21 mouse cellular contexts compared by ENCODE assay signal in the genomic region with DNA sequence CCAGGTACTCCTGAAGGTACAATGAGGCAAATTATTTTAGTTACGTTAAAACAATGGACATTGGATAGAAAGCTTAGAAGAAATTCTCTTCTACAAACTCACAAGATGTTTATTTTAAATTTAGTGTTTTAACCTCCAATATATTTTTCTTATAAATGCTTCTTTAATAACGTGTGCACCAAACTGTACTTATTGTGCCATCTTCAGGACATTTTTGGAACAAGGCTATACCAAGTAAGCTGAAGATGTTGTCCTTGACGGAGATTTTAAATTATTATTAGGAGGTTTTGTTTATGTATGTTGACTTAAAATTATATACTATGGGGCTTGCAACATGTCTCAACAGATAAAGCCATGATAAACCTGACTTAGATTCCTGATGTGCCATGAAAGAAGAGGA.
DNase-seq lines count a peak whose midpoint lies in the region; ATAC-seq and TF ChIP-seq lines count a peak whose summit lies in the region.
"Had no signal": no experiment of that assay in that cellular context is flagged by ENCODE, and none has a peak within 500 bp of the region (broad histone marks: within the 10 kb centered on the region; RNA-seq: fewer than 3 reads in every experiment).

No protein-coding gene starts in this region.

- H3K9ac ChIP-seq in hindbrain, postnatal 0 days (replicated peaks; ENCODE audit: low read length) = no peak overlapping the region
- H3K9ac ChIP-seq in hindbrain, embryonic 11.5 days (ENCODE audit: low read depth, low read length) = no peak overlapping the region
- H3K9ac ChIP-seq in lung, embryonic 14.5 days = no peak overlapping the region
- H3K9ac ChIP-seq: forebrain, embryonic 12.5 days; limb, embryonic 15.5 days; liver, embryonic 14.5 days; neural tube, embryonic 12.5 days had no signal

- no peak overlapping the region for H3K4me2 ChIP-seq in hindbrain, postnatal 0 days (ENCODE audit: low read depth, low read length)
- H3K4me2 ChIP-seq in hindbrain, embryonic 11.5 days (replicated peaks; ENCODE audit: low read depth, low read length) = no peak overlapping the region
- no peak overlapping the region for H3K4me2 ChIP-seq in lung, embryonic 14.5 days
- H3K4me2 ChIP-seq: forebrain, embryonic 12.5 days; limb, embryonic 15.5 days; neural tube, embryonic 12.5 days had no signal

- peak; percentile 59 for TF ChIP-seq CTCF in hindbrain, postnatal 0 days (IDR thresholded peaks at IDR 0.05; ENCODE audit: low read depth)
- peak; percentile 45 for TF ChIP-seq CTCF in lung, embryonic 14.5 days (IDR thresholded peaks at IDR 0.05; ENCODE audit: low read depth)

- no peak overlapping the region for H3K4me3 ChIP-seq in hindbrain, postnatal 0 days (ENCODE audit: low read length)
- no peak overlapping the region for H3K4me3 ChIP-seq in hindbrain, embryonic 11.5 days (ENCODE audit: low read depth, low read length)
- H3K4me3 ChIP-seq in lung, embryonic 14.5 days (ENCODE audit: low read depth, low read length) = no peak overlapping the region
- H3K4me3 ChIP-seq: embryonic facial prominence, embryonic 10.5 days; forebrain, embryonic 12.5 days; heart, embryonic 10.5 days; limb, embryonic 15.5 days; midbrain, embryonic 10.5 days; neural tube, embryonic 12.5 days had no signal

- no peaks in the 10 kb centered on the region for H3K4me1 ChIP-seq in hindbrain, postnatal 0 days (ENCODE audit: insufficient read depth, low read length)
- H3K4me1 ChIP-seq in hindbrain, embryonic 11.5 days (replicated peaks; ENCODE audit: control insufficient read depth, insufficient read depth, low read length) = no peaks in the 10 kb centered on the region
- H3K4me1 ChIP-seq in lung, embryonic 14.5 days (ENCODE audit: insufficient read depth) = no peaks in the 10 kb centered on the region
- H3K4me1 ChIP-seq: embryonic facial prominence, embryonic 10.5 days; forebrain, embryonic 12.5 days; heart, embryonic 10.5 days; limb, embryonic 15.5 days; midbrain, embryonic 10.5 days; neural tube, embryonic 12.5 days had no signal

- H3K27me3 ChIP-seq in hindbrain, postnatal 0 days (ENCODE audit: insufficient read depth, low read length) = no peaks in the 10 kb centered on the region
- no peaks in the 10 kb centered on the region for H3K27me3 ChIP-seq in hindbrain, embryonic 11.5 days (ENCODE audit: control insufficient read depth, insufficient read depth, low read length)
- no peaks in the 10 kb centered on the region for H3K27me3 ChIP-seq in lung, embryonic 14.5 days (ENCODE audit: insufficient read depth, low read length)
- H3K27me3 ChIP-seq: forebrain, embryonic 12.5 days; limb, embryonic 15.5 days; neural tube, embryonic 12.5 days had no signal

- ATAC-seq in hindbrain, postnatal 0 days = no peak
- ATAC-seq in hindbrain, embryonic 11.5 days (ENCODE audit: low FRiP score) = no peak
- no peak for ATAC-seq in lung, embryonic 14.5 days (ENCODE audit: insufficient read depth)

- peak; percentile 70 for DNase-seq in hindbrain, postnatal 0 days (ENCODE audit: low spot score)
- DNase-seq in hindbrain, embryonic 11.5 days (ENCODE audit: low spot score) = no peak
- peak; percentile 52 for DNase-seq in lung, embryonic 14.5 days
- DNase-seq in lung, postnatal 14 days = no peak
- peak; percentile 24 for DNase-seq in 416B (ENCODE audit: low read depth)
- DNase-seq in brain, adult 2 months (ENCODE audit: low read depth, low spot score) = peak; percentile 36
- DNase-seq in spleen, postnatal 36 days (ENCODE audit: low spot score in 2 of 2) = no peak
- DNase-seq in spleen, adult 12 weeks (ENCODE audit: low spot score) = no peak
- DNase-seq: adrenal gland, postnatal 14 days; cerebellum, adult 11-12 months; gastrocnemius, postnatal 10 days; kidney, adult 2 months; kidney, postnatal 14 days; left cerebral cortex, postnatal 4 days had no signal

- H3K27ac ChIP-seq in hindbrain, postnatal 0 days = no peak overlapping the region
- H3K27ac ChIP-seq in hindbrain, embryonic 11.5 days (ENCODE audit: low read depth, low read length) = no peak overlapping the region
- no peak overlapping the region for H3K27ac ChIP-seq in lung, embryonic 14.5 days (ENCODE audit: low read depth)
- H3K27ac ChIP-seq: embryonic facial prominence, embryonic 10.5 days; forebrain, embryonic 12.5 days; heart, embryonic 10.5 days; limb, embryonic 15.5 days; liver, embryonic 14.5 days; midbrain, embryonic 10.5 days; neural tube, embryonic 12.5 days had no signal

- no peaks in the 10 kb centered on the region for H3K9me3 ChIP-seq in hindbrain, postnatal 0 days (ENCODE audit: low read length)
- no peaks in the 10 kb centered on the region for H3K9me3 ChIP-seq in hindbrain, embryonic 11.5 days (ENCODE audit: control insufficient read depth, low read length)
- no peaks in the 10 kb centered on the region for H3K9me3 ChIP-seq in lung, embryonic 14.5 days (ENCODE audit: low read depth, low read length)
- H3K9me3 ChIP-seq: embryonic facial prominence, embryonic 10.5 days; forebrain, embryonic 12.5 days; heart, embryonic 10.5 days; limb, embryonic 15.5 days; midbrain, embryonic 10.5 days; neural tube, embryonic 12.5 days had no signal

- H3K36me3 ChIP-seq in hindbrain, postnatal 0 days (ENCODE audit: insufficient read depth, low read length) = no peaks in the 10 kb centered on the region
- H3K36me3 ChIP-seq in hindbrain, embryonic 11.5 days (ENCODE audit: control insufficient read depth, insufficient read depth, low read length) = no peaks in the 10 kb centered on the region
- H3K36me3 ChIP-seq in lung, embryonic 14.5 days (ENCODE audit: insufficient read depth) = no peaks in the 10 kb centered on the region
- H3K36me3 ChIP-seq: embryonic facial prominence, embryonic 10.5 days; forebrain, embryonic 12.5 days; heart, embryonic 10.5 days; limb, embryonic 15.5 days; midbrain, embryonic 10.5 days; neural tube, embryonic 12.5 days had no signal

- WGBS in hindbrain, postnatal 0 days = 66% methylated on average over 3 of the region's 3 CpGs
- 76% methylated on average over 3 of the region's 3 CpGs for WGBS in hindbrain, embryonic 11.5 days
- 49% methylated on average over 3 of the region's 3 CpGs for WGBS in lung, embryonic 14.5 days

Comparison
In these comparisons a context has a peak if more than half of its experiments do, and no peak if none do; other contexts are left out.
1. DNase-seq: peak in hindbrain, postnatal 0 days (single experiment), lung, embryonic 14.5 days (single experiment), 416B (single experiment) and brain, adult 2 months (single experiment); none in hindbrain, embryonic 11.5 days (single experiment), lung, postnatal 14 days (single experiment), spleen, postnatal 36 days (0 of 2) and spleen, adult 12 weeks (single experiment).